Mouse (Mus musculus): Measurements from ENCODE around the gene Enoph1.

- TF ChIP-seq CTCF (IDR thresholded peaks at IDR 0.05; ENCODE audit: insufficient read depth, low read depth, low read length) (no peak), POLR2A (IDR thresholded peaks at IDR 0.05; ENCODE audit: insufficient read depth, low read depth, low read length) (no peak)
These were observed 10.1 kb downstream of the Enoph1 start for GRCm38 (mm10) chr5:100049904-100050303.

Data from olfactory bulb, adult 2 months (tissue).